Mouse (Mus musculus): ENCODE results near the gene Ccm2l. TPM values are rescaled to one million over a fixed set of nuclear protein-coding genes. Genes with fewer than 3 reads are reported as not detected.

Gene Ccm2l
- total and polyA plus RNA-seq, 3 experiments = 13.3 to 43.4 (median 15.9) TPM

DNA sequence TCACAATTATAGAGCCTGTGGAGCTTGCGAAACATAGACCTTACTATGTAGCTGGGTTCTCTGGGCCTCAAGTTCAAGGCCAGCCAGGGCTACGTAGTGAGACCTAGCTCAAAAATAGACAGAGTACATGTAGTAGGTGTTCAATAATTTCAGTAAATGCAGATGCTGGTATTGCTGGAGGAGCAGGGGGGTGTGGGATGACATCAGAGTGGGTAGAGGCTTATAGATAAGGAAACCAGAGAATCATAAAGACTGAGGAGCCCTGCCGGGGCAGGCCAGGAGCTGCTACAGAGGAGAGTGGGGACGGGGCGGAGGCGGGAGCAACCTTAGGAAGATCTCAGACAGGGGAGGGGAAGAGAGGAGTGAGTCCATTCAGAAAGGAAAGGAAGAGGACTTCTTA lies 19.8 kb downstream of the Ccm2l start:
- Histone ChIP-seq H3K27me3 (ENCODE audit: control insufficient read depth, insufficient read depth, low read length) (no peaks in the 10 kb centered on the region), H3K27ac (no peak overlapping the region), H3K9ac (ENCODE audit: low read depth, low read length) (no peak overlapping the region), H3K36me3 (ENCODE audit: control insufficient read depth, insufficient read depth, low read length) (no peaks in the 10 kb centered on the region), H3K4me3 (no peak overlapping the region), H3K79me2 (replicated peaks; ENCODE audit: control insufficient read depth, insufficient read depth, low read length) (no peaks in the 10 kb centered on the region), H3K4me1 (ENCODE audit: control insufficient read depth, insufficient read depth, low read length) (peaks cover 14% of the 10 kb centered on the region)
- intact Hi-C loops (cut with DNase I) = loop anchor here (5.0 kb wide), 1 partner anchor 37 kb away; no protein-coding TSS in a partner anchor
- DNase-seq = no peak
- WGBS = 89% methylated on average over 6 of the region's 6 CpGs
- no peak for TF ChIP-seq POLR2A (IDR thresholded peaks at IDR 0.05; ENCODE audit: insufficient read depth, low read depth, low read length)
- TF ChIP-seq EP300 (IDR thresholded peaks at IDR 0.05; ENCODE audit: insufficient read depth, low read depth, low read length) = no peak

DNA sequence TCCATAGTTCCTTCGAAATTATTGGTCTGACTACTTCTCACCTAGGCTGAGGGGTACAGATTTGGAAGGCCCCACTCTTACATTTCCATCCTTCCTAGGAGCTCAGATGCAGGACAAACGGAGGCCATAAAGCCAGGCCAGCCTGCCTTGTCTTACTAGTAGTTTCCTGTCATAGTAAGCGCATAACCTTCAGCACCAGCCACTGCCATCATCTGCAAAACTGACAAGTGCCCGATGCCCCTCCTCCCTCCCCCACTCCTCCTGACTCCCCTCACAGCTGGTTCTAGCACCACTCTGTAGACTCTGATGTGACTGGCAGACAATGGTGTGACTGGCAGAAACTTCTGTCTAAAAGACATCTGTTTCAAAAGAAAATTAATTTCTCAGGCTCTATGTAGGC lies 20.4 kb downstream of the Ccm2l start:
- Histone ChIP-seq H3K36me3 (ENCODE audit: control insufficient read depth, insufficient read depth, low read length) (no peaks in the 10 kb centered on the region), H3K9ac (ENCODE audit: low read depth, low read length) (no peak overlapping the region), H3K79me2 (replicated peaks; ENCODE audit: control insufficient read depth, insufficient read depth, low read length) (no peaks in the 10 kb centered on the region), H3K4me1 (ENCODE audit: control insufficient read depth, insufficient read depth, low read length) (peaks cover 15% of the 10 kb centered on the region), H3K27me3 (ENCODE audit: control insufficient read depth, insufficient read depth, low read length) (no peaks in the 10 kb centered on the region), H3K4me3 (no peak overlapping the region), H3K27ac (no peak overlapping the region)
- no peak for TF ChIP-seq EP300 (IDR thresholded peaks at IDR 0.05; ENCODE audit: insufficient read depth, low read depth, low read length)
- no peak for TF ChIP-seq CTCF (IDR thresholded peaks at IDR 0.05)
- no peak for TF ChIP-seq POLR2A (IDR thresholded peaks at IDR 0.05; ENCODE audit: insufficient read depth, low read depth, low read length)
- 87% methylated on average over 4 of the region's 4 CpGs for WGBS
- intact Hi-C loops (cut with DNase I) = loop anchor here (5.0 kb wide), 1 partner anchor 36 kb away; no protein-coding TSS in a partner anchor
- no peak for DNase-seq

GRCm38 (mm10) chr2:153087091-153087490 lies 21.3 kb downstream of the Ccm2l start:
- intact Hi-C loops (cut with DNase I) = loop anchor here (5.0 kb wide), 1 partner anchor 35 kb away; no protein-coding TSS in a partner anchor
- no peaks in the 10 kb centered on the region for H3K27me3 ChIP-seq (ENCODE audit: control insufficient read depth, insufficient read depth, low read length)
- no peak overlapping the region for H3K9ac ChIP-seq (ENCODE audit: low read depth, low read length)
- H3K36me3 ChIP-seq (ENCODE audit: control insufficient read depth, insufficient read depth, low read length) = no peaks in the 10 kb centered on the region
- DNase-seq = no peak
- peaks cover 15% of the 10 kb centered on the region for H3K4me1 ChIP-seq (ENCODE audit: control insufficient read depth, insufficient read depth, low read length)
- no peak for TF ChIP-seq POLR2A (IDR thresholded peaks at IDR 0.05; ENCODE audit: insufficient read depth, low read depth, low read length)
- no peak for TF ChIP-seq CTCF (IDR thresholded peaks at IDR 0.05)
- no peak for TF ChIP-seq EP300 (IDR thresholded peaks at IDR 0.05; ENCODE audit: insufficient read depth, low read depth, low read length)
- H3K27ac ChIP-seq = no peak overlapping the region
- no peak overlapping the region for H3K4me3 ChIP-seq
- 92% methylated on average over 10 of the region's 10 CpGs for WGBS
- no peaks in the 10 kb centered on the region for H3K79me2 ChIP-seq (replicated peaks; ENCODE audit: control insufficient read depth, insufficient read depth, low read length)

DNA sequence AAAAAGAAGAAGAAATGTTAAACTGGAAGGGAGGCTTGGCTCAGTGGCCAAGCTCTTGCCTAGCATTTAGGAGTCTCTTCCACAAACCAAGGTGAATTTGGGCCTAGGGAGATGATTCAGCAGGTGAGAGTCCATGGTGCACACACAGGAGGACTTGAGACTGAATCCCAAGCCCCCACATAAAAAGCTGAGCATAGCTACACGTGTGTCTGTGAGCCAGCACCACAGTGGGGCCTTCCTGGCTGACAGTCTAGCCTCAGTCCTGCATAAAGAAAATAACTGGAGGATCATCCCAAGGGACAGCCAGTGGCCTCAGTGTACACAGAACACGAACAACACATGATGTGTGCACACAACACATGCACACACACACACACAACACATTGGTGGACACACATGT lies 23.6 kb downstream of the Ccm2l start:
- no peak for DNase-seq
- Histone ChIP-seq H3K79me2 (replicated peaks; ENCODE audit: control insufficient read depth, insufficient read depth, low read length) (no peaks in the 10 kb centered on the region), H3K36me3 (ENCODE audit: control insufficient read depth, insufficient read depth, low read length) (no peaks in the 10 kb centered on the region), H3K9ac (ENCODE audit: low read depth, low read length) (no peak overlapping the region), H3K27me3 (ENCODE audit: control insufficient read depth, insufficient read depth, low read length) (no peaks in the 10 kb centered on the region), H3K27ac (no peak overlapping the region; the same call in 1 of the 2 replicates), H3K4me1 (ENCODE audit: control insufficient read depth, insufficient read depth, low read length) (peaks cover 7% of the 10 kb centered on the region), H3K4me3 (no peak overlapping the region)
- intact Hi-C loops (cut with DNase I) = loop anchor here (5.0 kb wide), 1 partner anchor 33 kb away; no protein-coding TSS in a partner anchor
- no peak for TF ChIP-seq POLR2A (IDR thresholded peaks at IDR 0.05; ENCODE audit: insufficient read depth, low read depth, low read length)
- TF ChIP-seq EP300 (IDR thresholded peaks at IDR 0.05; ENCODE audit: insufficient read depth, low read depth, low read length) = no peak
- no peak for TF ChIP-seq CTCF (IDR thresholded peaks at IDR 0.05)
- WGBS = 46% methylated on average over 2 of the region's 2 CpGs

GRCm38 (mm10) chr2:153090551-153091165 lies 24.9 kb downstream of the Ccm2l start:
- H3K36me3 ChIP-seq (ENCODE audit: control insufficient read depth, insufficient read depth, low read length) = no peaks in the 10 kb centered on the region
- no peak overlapping the region; the same call in 1 of the 2 replicates for H3K27ac ChIP-seq
- TF ChIP-seq POLR2A (IDR thresholded peaks at IDR 0.05; ENCODE audit: insufficient read depth, low read depth, low read length) (0 out of 2 replicates have a peak, but pooled peaks have one; percentile 29), EP300 (IDR thresholded peaks at IDR 0.05; ENCODE audit: insufficient read depth, low read depth, low read length) (0 out of 2 replicates have a peak, but pooled peaks have one; percentile 33), CTCF (IDR thresholded peaks at IDR 0.05) (no peak)
- WGBS = 21% methylated on average over 10 of the region's 10 CpGs
- H3K4me3 ChIP-seq = no peak overlapping the region
- no peak overlapping the region for H3K9ac ChIP-seq (ENCODE audit: low read depth, low read length)
- peaks cover 7% of the 10 kb centered on the region for H3K4me1 ChIP-seq (ENCODE audit: control insufficient read depth, insufficient read depth, low read length)
- peak; percentile 54 to 78 for DNase-seq
- intact Hi-C loops (cut with DNase I) = no loop called here
- H3K79me2 ChIP-seq (replicated peaks; ENCODE audit: control insufficient read depth, insufficient read depth, low read length) = no peaks in the 10 kb centered on the region
- no peaks in the 10 kb centered on the region for H3K27me3 ChIP-seq (ENCODE audit: control insufficient read depth, insufficient read depth, low read length)

DNA sequence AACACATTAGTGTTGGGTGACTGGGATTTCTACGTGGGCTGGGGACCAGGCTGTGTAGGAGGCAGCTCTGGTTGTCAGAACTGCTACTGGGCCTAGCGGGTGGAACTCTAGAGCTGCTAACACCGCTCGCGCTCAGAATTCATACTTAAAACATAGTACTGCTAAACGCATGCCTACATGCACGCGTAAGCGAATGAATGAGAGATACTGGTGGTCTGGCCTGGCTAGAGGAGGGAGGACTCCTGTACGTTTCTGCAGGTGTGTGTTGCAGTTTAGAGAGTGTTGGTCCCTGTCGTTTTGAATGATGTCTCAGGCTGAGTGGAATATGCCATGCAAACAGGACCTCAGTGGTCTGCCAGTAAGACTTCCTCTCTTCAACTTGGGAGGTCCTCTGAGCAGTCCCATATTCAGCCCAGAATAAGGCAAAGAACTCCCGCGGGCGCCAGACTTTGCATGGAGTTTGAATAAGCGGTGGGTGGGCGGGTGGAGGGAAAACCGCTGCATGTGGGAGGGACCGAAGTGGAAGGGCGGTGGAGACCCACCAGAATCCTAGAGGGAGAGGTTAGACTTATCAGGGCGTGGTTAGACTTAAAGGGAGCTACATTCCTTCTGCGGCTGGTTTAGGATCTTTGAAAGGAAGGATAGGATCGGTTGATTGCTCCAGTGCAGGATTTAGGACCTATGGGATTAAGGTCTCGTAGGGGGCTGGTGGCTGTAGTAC lies 41.5 kb downstream of the Ccm2l start:
- Histone ChIP-seq H3K9ac (ENCODE audit: low read depth, low read length) (no peak overlapping the region), H3K4me3 (no peak overlapping the region), H3K27ac (no peak overlapping the region), H3K36me3 (ENCODE audit: control insufficient read depth, insufficient read depth, low read length) (no peaks in the 10 kb centered on the region), H3K79me2 (replicated peaks; ENCODE audit: control insufficient read depth, insufficient read depth, low read length) (no peaks in the 10 kb centered on the region), H3K27me3 (ENCODE audit: control insufficient read depth, insufficient read depth, low read length) (peaks cover 9% of the 10 kb centered on the region), H3K4me1 (ENCODE audit: control insufficient read depth, insufficient read depth, low read length) (no peaks in the 10 kb centered on the region)
- intact Hi-C loops (cut with DNase I) = no loop called here
- 47% methylated on average over 23 of the region's 23 CpGs for WGBS
- no peak for DNase-seq
- TF ChIP-seq CTCF (IDR thresholded peaks at IDR 0.05) (no peak), EP300 (IDR thresholded peaks at IDR 0.05; ENCODE audit: insufficient read depth, low read depth, low read length) (no peak), POLR2A (IDR thresholded peaks at IDR 0.05; ENCODE audit: insufficient read depth, low read depth, low read length) (no peak)

Measured in heart, adult 2 months (tissue).